Mouse (Mus musculus): ENCODE data around the gene 2210017I01Rik. TPM values are rescaled to one million over a fixed set of nuclear protein-coding genes. Genes with fewer than 3 reads are reported as not detected.

The 2210017I01Rik gene
- polyA plus RNA-seq, 1 experiment from 2014 or later, result not detected

DNA sequence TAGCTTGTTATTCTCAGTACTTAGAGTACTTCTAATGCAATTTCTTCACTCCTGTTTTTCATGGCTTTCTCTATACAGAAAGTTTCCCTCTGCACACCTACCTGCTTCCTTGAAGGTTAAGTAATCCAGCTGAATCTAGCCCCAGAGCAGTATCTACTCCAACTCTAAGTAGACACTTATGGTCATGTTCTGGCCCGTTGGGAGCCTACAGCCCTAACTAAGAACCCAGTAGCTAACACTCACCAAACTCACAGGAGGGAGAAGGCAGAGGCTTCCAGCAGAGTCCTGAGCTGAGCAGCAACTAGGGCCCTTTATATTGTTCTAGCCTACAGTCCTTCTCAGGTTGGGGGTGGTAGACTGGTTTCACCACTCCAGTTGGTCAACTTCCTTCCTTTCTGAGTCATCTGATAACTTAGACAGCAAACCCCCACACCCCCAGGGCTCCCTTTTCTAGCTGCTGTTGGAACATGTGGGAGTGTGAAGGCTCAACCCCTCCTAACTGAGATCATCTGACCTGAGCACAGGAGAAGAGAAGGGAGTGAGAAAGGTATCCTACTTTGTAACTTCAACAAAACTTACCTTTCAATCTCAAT is 33.7 kb downstream of the 2210017I01Rik start, which contains the start of gene Ivl:
TSS of gene Ivl (minus strand) at position 287 of the 593 bp plus-strand sequence.
- Histone ChIP-seq H3K36me3 (ENCODE audit: control insufficient read depth, insufficient read depth, low read length) (no peaks in the 10 kb centered on the region), H3K9me3 (replicated peaks; ENCODE audit: control insufficient read depth, low read length) (no peaks in the 10 kb centered on the region), H3K4me2 (no peak within 1 kb of the TSS), H3K9ac (ENCODE audit: low read depth, low read length) (no peak within 1 kb of the TSS), H3K4me3 (ENCODE audit: low read depth, low read length) (no peak within 1 kb of the TSS), H3K27ac (ENCODE audit: low read depth, low read length) (no peak within 1 kb of the TSS), H3K4me1 (ENCODE audit: control insufficient read depth, insufficient read depth, low read length) (no peaks in the 10 kb centered on the region), H3K27me3 (ENCODE audit: control insufficient read depth, insufficient read depth, low read length) (no peaks in the 10 kb centered on the region)
- WGBS (ENCODE audit: insufficient replicate concordance), result 55% methylated on average over 1 of the region's 1 CpGs
- ATAC-seq (replicated peaks; ENCODE audit: insufficient number of reproducible peaks, low FRiP score, low TSS enrichment), result no peak

DNA sequence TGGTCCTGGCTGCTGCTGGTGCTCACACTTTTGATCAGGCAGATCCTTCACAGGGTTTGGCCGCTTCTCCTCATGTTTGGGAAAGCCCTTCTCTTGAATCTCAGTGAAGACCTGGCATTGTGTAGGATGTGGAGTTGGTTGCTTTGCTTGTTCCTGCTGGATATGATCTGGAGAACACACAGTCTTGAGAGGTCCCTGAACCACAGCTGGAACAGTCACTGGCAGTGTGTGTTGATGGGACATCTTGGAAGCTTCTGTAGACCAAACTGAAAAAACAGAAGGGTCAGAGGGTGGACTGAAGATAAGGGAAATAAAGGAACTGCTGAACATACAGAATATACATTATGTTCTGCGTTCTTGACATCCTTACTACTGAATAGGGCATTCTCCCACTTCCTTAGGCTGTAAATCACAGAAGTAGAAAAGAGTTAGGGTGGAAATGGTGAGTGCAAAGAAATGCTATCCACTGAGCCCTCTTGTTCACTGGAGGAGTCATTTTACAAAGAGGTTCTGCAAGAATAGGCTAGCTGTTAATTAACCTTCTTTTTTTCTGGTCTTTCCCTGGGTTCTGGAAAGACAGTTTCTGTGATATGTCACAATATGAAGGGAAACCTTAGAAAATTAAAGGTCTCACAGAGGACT is 34.7 kb downstream of the 2210017I01Rik start:
- Histone ChIP-seq H3K4me1 (ENCODE audit: control insufficient read depth, insufficient read depth, low read length) (no peaks in the 10 kb centered on the region), H3K9ac (ENCODE audit: low read depth, low read length) (no peak overlapping the region), H3K9me3 (replicated peaks; ENCODE audit: control insufficient read depth, low read length) (no peaks in the 10 kb centered on the region), H3K36me3 (ENCODE audit: control insufficient read depth, insufficient read depth, low read length) (no peaks in the 10 kb centered on the region), H3K4me2 (no peak overlapping the region), H3K27me3 (ENCODE audit: control insufficient read depth, insufficient read depth, low read length) (no peaks in the 10 kb centered on the region), H3K27ac (ENCODE audit: low read depth, low read length) (no peak overlapping the region), H3K4me3 (ENCODE audit: low read depth, low read length) (no peak overlapping the region)
- WGBS (ENCODE audit: insufficient replicate concordance), result 47% methylated on average over 2 of the region's 2 CpGs
- no peak for ATAC-seq (replicated peaks; ENCODE audit: insufficient number of reproducible peaks, low FRiP score, low TSS enrichment)

GRCm38 (mm10) chr3:92568752-92569151 is 38.5 kb downstream of the 2210017I01Rik start:
- Histone ChIP-seq H3K4me2 (no peak overlapping the region), H3K27ac (ENCODE audit: low read depth, low read length) (no peak overlapping the region), H3K36me3 (ENCODE audit: control insufficient read depth, insufficient read depth, low read length) (no peaks in the 10 kb centered on the region), H3K9me3 (replicated peaks; ENCODE audit: control insufficient read depth, low read length) (no peaks in the 10 kb centered on the region), H3K27me3 (ENCODE audit: control insufficient read depth, insufficient read depth, low read length) (no peaks in the 10 kb centered on the region), H3K4me3 (ENCODE audit: low read depth, low read length) (no peak overlapping the region), H3K4me1 (ENCODE audit: control insufficient read depth, insufficient read depth, low read length) (no peaks in the 10 kb centered on the region), H3K9ac (ENCODE audit: low read depth, low read length) (no peak overlapping the region)
- WGBS (ENCODE audit: insufficient replicate concordance), result 72% methylated on average over 2 of the region's 2 CpGs
- no peak for ATAC-seq (replicated peaks; ENCODE audit: insufficient number of reproducible peaks, low FRiP score, low TSS enrichment)

DNA sequence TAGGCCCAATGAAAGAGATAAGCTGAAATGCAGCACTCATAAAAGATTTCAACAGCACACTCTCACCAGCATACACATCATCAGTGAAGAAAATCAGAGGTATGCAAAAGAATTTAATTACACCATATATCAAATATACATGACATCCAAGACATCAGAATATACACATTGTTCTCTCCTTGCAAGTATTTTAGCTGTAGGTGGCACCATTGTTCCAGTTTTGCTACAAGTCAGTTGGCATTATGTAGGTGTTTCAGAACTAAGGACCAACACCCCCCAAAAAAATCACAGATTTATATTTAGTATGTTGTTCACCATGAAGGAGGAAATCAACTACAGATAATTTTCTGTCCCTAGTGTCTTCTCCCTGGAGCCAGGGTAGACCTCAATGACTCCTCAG is 41.9 kb downstream of the 2210017I01Rik start:
- no peak for ATAC-seq (replicated peaks; ENCODE audit: insufficient number of reproducible peaks, low FRiP score, low TSS enrichment)
- Histone ChIP-seq H3K4me1 (ENCODE audit: control insufficient read depth, insufficient read depth, low read length) (no peaks in the 10 kb centered on the region), H3K4me3 (ENCODE audit: low read depth, low read length) (no peak overlapping the region), H3K36me3 (ENCODE audit: control insufficient read depth, insufficient read depth, low read length) (no peaks in the 10 kb centered on the region), H3K4me2 (no peak overlapping the region), H3K27me3 (ENCODE audit: control insufficient read depth, insufficient read depth, low read length) (no peaks in the 10 kb centered on the region), H3K9ac (ENCODE audit: low read depth, low read length) (no peak overlapping the region), H3K9me3 (replicated peaks; ENCODE audit: control insufficient read depth, low read length) (no peaks in the 10 kb centered on the region), H3K27ac (ENCODE audit: low read depth, low read length) (no peak overlapping the region)

Other genes starting within 250 kb of the 2210017I01Rik start
- not detected in 2 replicates for gene Sprr2f, start 242.3 kb downstream of the 2210017I01Rik start, polyA plus RNA-seq (2014; fragmentation: Nextera tagmentation; extraction: Ambion mirVana)
- gene Sprr2h, start 221.8 kb downstream of the 2210017I01Rik start, polyA plus RNA-seq (2014; fragmentation: Nextera tagmentation; extraction: Ambion mirVana), result not detected in 2 replicates
- not detected in 2 replicates for gene Sprr2i, start 199.5 kb downstream of the 2210017I01Rik start, polyA plus RNA-seq (2014; fragmentation: Nextera tagmentation; extraction: Ambion mirVana)
- gene Sprr2j-ps, start 189.4 kb downstream of the 2210017I01Rik start, polyA plus RNA-seq (2014; fragmentation: Nextera tagmentation; extraction: Ambion mirVana), result not detected in 2 replicates
- gene Gm9774, start 178.1 kb downstream of the 2210017I01Rik start, polyA plus RNA-seq (2014; fragmentation: Nextera tagmentation; extraction: Ambion mirVana), result 5.3 and 5.4 TPM in 2 replicates
- gene Sprr2k, start 174.9 kb downstream of the 2210017I01Rik start, polyA plus RNA-seq (2014; fragmentation: Nextera tagmentation; extraction: Ambion mirVana), result not detected in 2 replicates
- not detected in 2 replicates for gene Sprr1b, start 168.7 kb downstream of the 2210017I01Rik start, polyA plus RNA-seq (2014; fragmentation: Nextera tagmentation; extraction: Ambion mirVana)
- gene Sprr3, start 148.8 kb downstream of the 2210017I01Rik start, polyA plus RNA-seq (2014; fragmentation: Nextera tagmentation; extraction: Ambion mirVana), result not detected in 2 replicates
- 0.48 and 0.74 TPM in 2 replicates for gene Sprr1a, start 121.6 kb downstream of the 2210017I01Rik start, polyA plus RNA-seq (2014; fragmentation: Nextera tagmentation; extraction: Ambion mirVana)
- gene Sprr4, start 107.0 kb downstream of the 2210017I01Rik start, polyA plus RNA-seq (2014; fragmentation: Nextera tagmentation; extraction: Ambion mirVana), result not detected in 2 replicates
- not detected in 2 replicates for gene 2310046K23Rik, start 73.0 kb downstream of the 2210017I01Rik start, polyA plus RNA-seq (2014; fragmentation: Nextera tagmentation; extraction: Ambion mirVana)
- gene Ivl, start 33.8 kb downstream of the 2210017I01Rik start, polyA plus RNA-seq (2014; fragmentation: Nextera tagmentation; extraction: Ambion mirVana), result not detected in 2 replicates
- not detected in 2 replicates for gene Smcp, start 18.5 kb downstream of the 2210017I01Rik start, polyA plus RNA-seq (2014; fragmentation: Nextera tagmentation; extraction: Ambion mirVana)
- not detected in 2 replicates for gene Lce6a, start 14.2 kb upstream of the 2210017I01Rik start, polyA plus RNA-seq (2014; fragmentation: Nextera tagmentation; extraction: Ambion mirVana)
- gene Lce1a1, start 40.8 kb upstream of the 2210017I01Rik start, polyA plus RNA-seq (2014; fragmentation: Nextera tagmentation; extraction: Ambion mirVana), result not detected in 2 replicates
- gene Lce1b, start 49.4 kb upstream of the 2210017I01Rik start, polyA plus RNA-seq (2014; fragmentation: Nextera tagmentation; extraction: Ambion mirVana), result not detected in 2 replicates
- not detected in 2 replicates for gene Lce1a2, start 62.8 kb upstream of the 2210017I01Rik start, polyA plus RNA-seq (2014; fragmentation: Nextera tagmentation; extraction: Ambion mirVana)
- not detected in 2 replicates for gene Lce1c, start 71.8 kb upstream of the 2210017I01Rik start, polyA plus RNA-seq (2014; fragmentation: Nextera tagmentation; extraction: Ambion mirVana)
- gene Lce1d, start 79.7 kb upstream of the 2210017I01Rik start, polyA plus RNA-seq (2014; fragmentation: Nextera tagmentation; extraction: Ambion mirVana), result not detected in 2 replicates
- gene Lce1e, start 101.6 kb upstream of the 2210017I01Rik start, polyA plus RNA-seq (2014; fragmentation: Nextera tagmentation; extraction: Ambion mirVana), result not detected in 2 replicates
- gene Lce1f, start 112.9 kb upstream of the 2210017I01Rik start, polyA plus RNA-seq (2014; fragmentation: Nextera tagmentation; extraction: Ambion mirVana), result not detected in 2 replicates
- gene Gm38119, start 131.6 kb upstream of the 2210017I01Rik start, polyA plus RNA-seq (2014; fragmentation: Nextera tagmentation; extraction: Ambion mirVana), result not detected in 2 replicates
- not detected in 2 replicates for gene Lce1g, start 144.8 kb upstream of the 2210017I01Rik start, polyA plus RNA-seq (2014; fragmentation: Nextera tagmentation; extraction: Ambion mirVana)
- gene Lce1h, start 157.6 kb upstream of the 2210017I01Rik start, polyA plus RNA-seq (2014; fragmentation: Nextera tagmentation; extraction: Ambion mirVana), result not detected in 2 replicates
- gene Lce1i, start 171.4 kb upstream of the 2210017I01Rik start, polyA plus RNA-seq (2014; fragmentation: Nextera tagmentation; extraction: Ambion mirVana), result not detected in 2 replicates
- not detected in 2 replicates for gene Lce1j, start 183.0 kb upstream of the 2210017I01Rik start, polyA plus RNA-seq (2014; fragmentation: Nextera tagmentation; extraction: Ambion mirVana)
- not detected in 2 replicates for gene Lce1k, start 200.4 kb upstream of the 2210017I01Rik start, polyA plus RNA-seq (2014; fragmentation: Nextera tagmentation; extraction: Ambion mirVana)
- gene Kprp, start 219.8 kb upstream of the 2210017I01Rik start, polyA plus RNA-seq (2014; fragmentation: Nextera tagmentation; extraction: Ambion mirVana), result not detected in 2 replicates
- not detected in 2 replicates for gene Lce1l, start 243.8 kb upstream of the 2210017I01Rik start, polyA plus RNA-seq (2014; fragmentation: Nextera tagmentation; extraction: Ambion mirVana)